Comparison of ENCODE assay signal across 11 mouse cellular contexts in genomic region chr4:137697156-137697885, GRCm38 (mm10). TPM values are rescaled to one million over a fixed set of nuclear protein-coding genes. Genes with fewer than 3 reads are reported as not detected.
DNase-seq lines count a peak whose midpoint lies in the region; ATAC-seq and TF ChIP-seq lines count a peak whose summit lies in the region.
"Had no signal": no experiment of that assay in that cellular context is flagged by ENCODE, and none has a peak within 500 bp of the region (broad histone marks: within the 10 kb centered on the region; RNA-seq: fewer than 3 reads in every experiment).

No protein-coding gene starts in this region.

- H3K36me3 ChIP-seq in neural tube, embryonic 12.5 days: no peaks in the 10 kb centered on the region
- no peaks in the 10 kb centered on the region for H3K36me3 ChIP-seq in neural tube, embryonic 15.5 days
- no peaks in the 10 kb centered on the region for H3K36me3 ChIP-seq in stomach, postnatal 0 days (ENCODE audit: control insufficient read depth, insufficient read depth, low read length)
- H3K36me3 ChIP-seq: midbrain, embryonic 15.5 days had no signal

- no peak overlapping the region for H3K4me3 ChIP-seq in neural tube, embryonic 12.5 days
- no peak overlapping the region for H3K4me3 ChIP-seq in neural tube, embryonic 15.5 days (replicated peaks)
- no peak overlapping the region for H3K4me3 ChIP-seq in stomach, postnatal 0 days (ENCODE audit: low read depth, low read length)
- H3K4me3 ChIP-seq: midbrain, embryonic 15.5 days had no signal

- TF ChIP-seq EP300 in stomach, postnatal 0 days (optimal IDR thresholded peaks at IDR 0.05): no peak

- no peak overlapping the region for H3K27ac ChIP-seq in neural tube, embryonic 12.5 days
- no peak overlapping the region for H3K27ac ChIP-seq in neural tube, embryonic 15.5 days (replicated peaks)
- H3K27ac ChIP-seq in stomach, postnatal 0 days (replicated peaks): peak overlapping the region; percentile 90
- H3K27ac ChIP-seq: midbrain, embryonic 15.5 days had no signal

- WGBS in neural tube, embryonic 12.5 days: 72% methylated on average over 13 of the region's 13 CpGs
- 64% methylated on average over 13 of the region's 13 CpGs for WGBS in neural tube, embryonic 15.5 days
- 67% methylated on average over 13 of the region's 13 CpGs for WGBS in stomach, postnatal 0 days

- no peak for ATAC-seq in neural tube, embryonic 12.5 days (ENCODE audit: low FRiP score, low read depth)
- ATAC-seq in neural tube, embryonic 15.5 days (ENCODE audit: low FRiP score): no peak
- ATAC-seq in stomach, postnatal 0 days (ENCODE audit: low FRiP score, low TSS enrichment): no peak; the same call in 1 of the 2 replicates
- no peak for ATAC-seq in megakaryocyte progenitor cell, adult 5-6 weeks (replicated peaks; ENCODE audit: poor library complexity)
- ATAC-seq: midbrain, embryonic 15.5 days had no signal

- TF ChIP-seq CTCF in stomach, postnatal 0 days (IDR thresholded peaks at IDR 0.05; ENCODE audit: low read depth): no peak

- no peaks in the 10 kb centered on the region for H3K27me3 ChIP-seq in neural tube, embryonic 12.5 days (replicated peaks)
- no peaks in the 10 kb centered on the region for H3K27me3 ChIP-seq in neural tube, embryonic 15.5 days (replicated peaks)
- no peaks in the 10 kb centered on the region for H3K27me3 ChIP-seq in stomach, postnatal 0 days (ENCODE audit: control insufficient read depth, insufficient read depth, low read length)
- H3K27me3 ChIP-seq: midbrain, embryonic 15.5 days had no signal

- H3K9ac ChIP-seq in neural tube, embryonic 12.5 days: 0 out of 2 replicates have a peak overlapping the region, but pooled peaks have one; percentile 17
- no peak overlapping the region for H3K9ac ChIP-seq in neural tube, embryonic 15.5 days (replicated peaks)
- no peak overlapping the region for H3K9ac ChIP-seq in stomach, postnatal 0 days (ENCODE audit: low read length)
- H3K9ac ChIP-seq: midbrain, embryonic 15.5 days had no signal

- peak; percentile 32 to 42 for DNase-seq in cerebellum, postnatal 10 days
- DNase-seq in cerebellum, adult 8-10 months: no peak
- DNase-seq in kidney, postnatal 4 days: peak; percentile 71 to 84
- DNase-seq in stomach, postnatal 0 days (ENCODE audit: low spot score): no peak
- DNase-seq in layer of hippocampus, postnatal 36 days: no peak
- DNase-seq: B cell, adult 2 months; left cerebral cortex, postnatal 4 days had no signal

- no peak overlapping the region for H3K4me2 ChIP-seq in neural tube, embryonic 12.5 days (replicated peaks)
- H3K4me2 ChIP-seq in neural tube, embryonic 15.5 days: no peak overlapping the region
- H3K4me2 ChIP-seq in stomach, postnatal 0 days (replicated peaks; ENCODE audit: low read depth): no peak overlapping the region
- H3K4me2 ChIP-seq: midbrain, embryonic 15.5 days had no signal

- H3K9me3 ChIP-seq in neural tube, embryonic 12.5 days: no peaks in the 10 kb centered on the region
- no peaks in the 10 kb centered on the region for H3K9me3 ChIP-seq in neural tube, embryonic 15.5 days (replicated peaks)
- H3K9me3 ChIP-seq in stomach, postnatal 0 days (ENCODE audit: control insufficient read depth, low read length): no peaks in the 10 kb centered on the region
- H3K9me3 ChIP-seq: midbrain, embryonic 15.5 days had no signal

- H3K4me1 ChIP-seq in neural tube, embryonic 12.5 days: peaks cover 8% of the 10 kb centered on the region
- peaks cover 36% of the 10 kb centered on the region for H3K4me1 ChIP-seq in neural tube, embryonic 15.5 days
- H3K4me1 ChIP-seq in stomach, postnatal 0 days (replicated peaks; ENCODE audit: control insufficient read depth, insufficient read depth): no peaks in the 10 kb centered on the region

RNA-seq across cellular contexts. Expression of gene Rap1gap, which starts 32.8 kb away (rescaled TPM):
- polyA plus RNA-seq in neural tube, embryonic 12.5 days (2016; fragmentation: Nextera tagmentation; extraction: Ambion mirVana): 18.3 and 24.7 TPM in 2 replicates
- 88.5 and 106 TPM in 2 replicates for polyA plus RNA-seq in neural tube, embryonic 15.5 days (2015; fragmentation: Nextera tagmentation; extraction: Ambion mirVana)
- polyA plus RNA-seq in stomach, postnatal 0 days (2015; fragmentation: Nextera tagmentation; extraction: Ambion mirVana): 70.1 and 73.0 TPM in 2 replicates
- 100 to 1,000 TPM; 273 to 281 TPM for total RNA-seq in layer of hippocampus, postnatal 36 days (2021)
- total RNA-seq in megakaryocyte progenitor cell, adult 5-6 weeks (2015): 1.5 and 1.7 TPM in 2 replicates
- 0.83 and 0.98 TPM in 2 replicates for total RNA-seq in megakaryocyte progenitor cell, adult 5-6 weeks (2017)

Comparison
In these comparisons a context has a peak if more than half of its experiments do, and no peak if none do; other contexts are left out.
1. DNase-seq: peak in cerebellum, postnatal 10 days (2 of 2) and kidney, postnatal 4 days (2 of 2); none in cerebellum, adult 8-10 months (single experiment), stomach, postnatal 0 days (single experiment) and layer of hippocampus, postnatal 36 days (0 of 2).